Mouse (Mus musculus) thymus, postnatal 36 days (tissue): ENCODE measurements around the gene Gstt4.
"Not testable (repeated sequence)": the region's sequence is repeated elsewhere in the genome, so short reads cannot be mapped to it uniquely, and the experiment has no call there.

Source experiments
- DNase-seq, 2 experiments: peaks; one replicate each; pipeline ENCODE4 v3.0.0; 2022; ENCODE audit warnings: mixed read lengths in 2 of 2

The Gstt4 gene

DNA sequence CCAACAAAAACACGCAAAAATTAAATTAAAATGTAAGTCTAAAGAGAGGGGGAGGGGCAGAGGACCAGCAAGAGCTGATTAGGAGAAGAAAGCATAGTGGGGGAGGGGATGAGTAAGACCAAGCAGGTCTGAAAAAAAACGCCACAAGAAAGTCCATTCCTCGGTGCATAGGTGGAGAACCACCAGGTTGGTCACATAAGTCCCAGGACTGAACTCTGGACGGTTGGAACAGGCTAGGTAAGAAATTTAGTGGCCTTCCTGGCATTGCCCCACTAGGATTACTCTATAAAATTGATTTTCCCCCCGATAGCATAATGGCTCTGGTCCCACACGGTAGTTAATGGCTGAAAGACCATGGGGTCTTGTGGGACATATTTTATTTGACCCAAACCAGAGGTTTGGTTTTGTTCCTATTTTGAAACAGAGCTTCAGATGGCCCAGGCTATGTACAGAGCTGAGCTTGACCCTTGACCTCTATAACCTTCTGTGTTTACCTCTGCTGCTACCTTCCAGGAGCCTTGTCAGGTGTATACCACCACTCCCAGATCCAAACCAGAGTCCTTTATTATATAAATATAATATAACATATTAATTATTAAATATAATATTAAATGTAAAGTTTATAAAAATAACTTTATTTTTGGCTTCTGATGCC, 33.1 kb downstream of the Gstt4 start:
- no peak for DNase-seq

DNA sequence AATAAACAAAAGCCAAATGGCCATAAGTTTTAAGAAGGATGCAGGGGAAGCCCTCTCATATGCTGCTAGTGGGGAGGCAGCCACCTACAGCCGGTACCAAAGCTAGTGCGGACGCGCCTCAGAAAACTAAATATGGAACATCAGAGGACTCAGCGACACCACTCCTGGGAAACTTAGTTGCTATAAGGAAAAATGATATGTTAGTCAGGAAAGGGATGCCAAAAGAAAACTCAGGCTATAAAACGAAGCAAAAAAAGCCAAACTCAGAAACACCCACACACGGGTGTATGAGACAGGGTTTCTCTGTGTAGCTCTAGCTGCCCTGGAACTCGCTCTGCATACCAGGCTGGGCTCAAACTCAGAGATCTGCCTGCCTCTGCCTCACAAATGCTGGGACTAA, 34.1 kb downstream of the Gstt4 start:
- no peak for DNase-seq

DNA sequence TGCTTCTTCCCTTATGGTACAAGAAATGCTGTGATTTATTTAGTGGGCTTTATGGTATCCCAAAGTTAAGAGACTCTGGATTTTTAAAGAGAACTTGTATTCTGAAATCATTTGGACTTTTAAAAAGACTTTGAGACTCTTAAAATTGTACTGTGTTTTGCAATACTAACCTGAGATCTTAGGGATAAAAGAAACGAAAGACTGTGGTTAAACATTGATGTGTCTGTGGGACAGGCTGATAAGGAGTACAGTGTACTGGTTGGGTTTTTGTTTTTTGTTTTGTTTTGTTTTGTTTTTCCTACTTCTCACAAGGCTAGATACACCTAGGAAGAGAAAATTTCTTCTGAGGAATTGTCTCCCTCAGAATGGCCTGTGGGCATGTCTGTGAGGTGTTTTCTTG, 36.9 kb downstream of the Gstt4 start:
- DNase-seq: no peak

DNA sequence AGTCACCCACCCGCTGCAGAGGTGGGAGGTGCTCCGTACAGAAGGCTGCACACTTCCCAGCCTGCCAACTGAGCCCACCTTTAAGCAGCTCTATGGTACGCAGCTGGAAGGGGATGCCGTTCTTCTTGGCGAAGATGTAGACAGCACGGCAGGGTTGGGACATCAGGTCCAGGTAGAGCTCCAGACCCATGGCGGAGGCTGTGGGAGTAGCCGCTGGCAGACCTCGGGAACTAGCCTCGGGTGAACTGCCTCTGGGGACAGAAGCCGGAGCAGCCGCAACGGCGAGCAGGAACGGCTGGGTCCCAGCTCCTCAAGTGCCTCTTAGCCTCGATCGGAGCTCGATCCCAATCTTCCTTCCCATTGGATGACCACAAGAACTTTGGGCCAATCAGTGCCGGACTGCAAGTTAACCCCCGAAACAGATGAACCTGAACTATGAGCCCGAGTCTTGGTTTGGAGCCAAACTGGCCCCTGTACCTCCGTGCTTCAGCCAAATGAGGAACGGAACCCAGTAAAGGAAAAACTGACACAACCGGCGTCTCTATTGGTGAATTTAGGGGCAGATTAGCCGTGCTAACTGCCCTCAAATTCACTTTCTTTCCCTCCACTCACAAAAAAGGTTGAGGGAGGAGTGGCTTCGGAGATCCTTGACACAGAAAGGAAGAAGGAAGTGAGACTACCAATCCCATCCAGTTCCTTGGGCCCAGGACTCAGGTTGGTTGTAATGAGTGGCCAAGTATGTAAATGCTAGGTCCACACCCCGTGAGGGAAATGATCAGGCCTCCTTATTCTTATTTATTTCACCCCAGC, 41.4 kb downstream of the Gstt4 start, which contains the start of the genes Gm20441 and Gstt3:
TSS of gene Gm20441 (minus strand) at position 186 of the 810 bp plus-strand sequence.
TSS of gene Gstt3 (minus strand) at position 646 of the 810 bp plus-strand sequence.
- DNase-seq: peak; percentile 24

DNA sequence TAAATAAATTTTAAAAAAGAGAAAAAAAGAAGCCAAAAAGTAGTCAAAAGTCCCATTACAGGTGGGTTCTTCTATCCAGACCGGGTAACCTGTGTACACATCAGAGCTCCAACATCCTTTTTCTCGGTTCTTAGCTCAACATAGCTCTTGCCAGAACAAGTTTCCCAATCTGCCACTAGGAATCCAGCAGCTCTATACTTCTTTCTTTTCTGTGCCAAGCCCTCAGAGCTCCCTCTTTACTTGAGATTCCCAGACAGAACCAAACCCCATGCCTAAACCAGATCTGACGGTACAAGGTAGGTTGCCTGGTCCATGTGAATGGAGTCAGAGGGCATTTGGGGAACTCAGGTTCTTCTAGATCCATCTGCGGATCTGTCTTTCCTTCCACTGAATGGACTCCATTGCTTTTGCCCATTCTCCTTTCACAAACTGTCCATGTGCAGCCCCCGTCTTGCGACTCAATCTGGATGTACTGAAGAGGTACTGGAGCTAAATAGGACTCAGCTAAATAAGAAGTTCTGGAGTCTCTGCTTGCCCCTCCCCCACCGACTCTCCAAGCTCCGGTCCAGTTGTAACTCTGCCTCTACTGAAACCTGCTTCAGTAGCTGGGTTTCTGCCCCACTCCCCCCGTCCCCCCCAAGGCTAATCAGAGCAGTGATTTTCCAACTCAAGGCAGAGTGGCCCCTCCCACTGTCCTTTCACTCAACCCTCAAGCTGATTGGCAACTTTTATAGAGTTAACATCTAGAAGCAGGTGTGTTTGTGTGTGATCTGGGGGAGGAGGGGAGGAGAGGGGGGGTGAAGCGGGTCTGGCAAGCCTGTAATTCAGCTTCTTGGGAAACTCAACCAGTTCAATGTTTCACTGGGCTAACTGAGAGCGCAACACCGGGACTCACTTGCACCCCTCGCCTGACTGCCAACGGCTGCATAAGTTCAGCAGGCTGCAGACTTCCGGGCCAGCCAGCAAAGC, 42.9 kb downstream of the Gstt4 start:
- no peak for DNase-seq

DNA sequence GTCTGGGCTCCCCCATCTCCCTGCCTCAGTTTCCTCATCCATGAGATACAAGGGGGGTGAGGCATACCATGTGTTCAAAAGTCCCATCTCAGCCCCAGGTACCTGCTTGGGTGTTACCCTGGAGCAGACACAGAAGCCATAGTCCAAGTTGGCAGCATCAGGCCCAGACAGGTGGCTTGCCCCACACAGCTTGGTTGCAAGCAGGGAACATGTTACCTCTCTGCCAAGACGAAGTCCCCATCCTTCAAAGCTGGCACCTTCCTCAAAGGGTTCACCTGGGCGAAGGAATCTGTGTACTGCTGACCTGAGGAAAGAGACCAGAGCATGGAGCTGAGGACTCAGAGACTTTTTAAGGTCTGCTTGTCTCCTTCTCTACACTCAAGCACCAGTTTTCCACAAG, 44.5 kb downstream of the Gstt4 start:
- DNase-seq: no peak

DNA sequence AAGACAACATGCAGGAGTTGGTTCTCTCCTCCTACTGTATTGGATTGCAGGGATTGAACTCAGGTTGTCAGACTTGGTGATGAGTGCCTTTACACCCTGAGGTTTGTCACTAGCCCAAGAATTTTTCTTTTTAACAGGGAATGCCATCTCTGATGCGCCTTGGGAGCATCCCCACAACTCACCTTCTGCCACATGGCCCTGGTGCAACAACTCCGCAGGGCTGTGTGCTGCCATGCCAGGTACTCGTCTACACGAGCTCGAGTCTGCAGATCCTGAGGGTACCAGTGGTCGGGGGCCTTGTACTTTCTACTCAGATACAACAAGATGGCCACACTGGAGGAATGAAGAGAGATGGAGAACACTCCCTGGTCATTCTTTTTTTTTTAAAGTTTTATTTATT, 45.8 kb downstream of the Gstt4 start:
- no peak for DNase-seq

DNA sequence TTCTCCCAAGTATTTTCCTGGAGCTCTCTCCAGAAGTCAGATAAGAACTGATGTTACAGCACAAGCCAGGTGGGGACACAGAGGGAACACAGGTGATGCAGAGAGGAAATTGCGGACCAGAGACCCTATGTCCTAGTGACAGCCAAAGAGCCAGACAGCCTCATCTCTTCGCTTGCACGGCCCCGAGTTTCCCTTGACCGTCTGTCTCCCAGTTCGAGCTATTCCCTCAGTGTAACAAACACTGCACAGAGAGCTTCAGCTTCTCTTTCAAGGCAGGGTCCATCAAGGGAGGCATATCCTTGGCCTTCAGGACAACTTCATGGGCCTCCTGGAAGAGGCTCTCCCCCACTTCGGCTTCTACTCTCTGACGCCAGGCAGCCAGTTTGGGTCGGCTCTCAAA, 47.8 kb downstream of the Gstt4 start:
- no peak for DNase-seq

DNA sequence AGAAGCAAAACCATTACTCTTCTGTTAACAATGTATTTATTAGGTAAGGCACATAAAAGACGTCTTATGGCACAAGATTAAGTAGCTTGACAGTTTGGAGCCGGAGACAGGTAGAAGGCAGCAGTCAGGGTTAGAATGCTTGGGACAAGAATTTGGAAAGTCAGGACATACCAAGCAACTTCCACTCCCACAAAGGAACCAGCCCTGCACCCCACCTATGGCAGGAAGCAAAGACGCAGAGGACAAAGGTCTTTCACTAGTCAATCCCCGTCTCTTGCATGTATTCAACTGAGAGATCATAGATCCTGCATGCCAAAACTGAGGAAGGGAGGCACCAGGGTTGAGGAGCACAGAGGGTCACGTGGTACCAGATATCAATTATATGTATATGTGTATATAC, 48.2 kb downstream of the Gstt4 start:
- no peak for DNase-seq

DNA sequence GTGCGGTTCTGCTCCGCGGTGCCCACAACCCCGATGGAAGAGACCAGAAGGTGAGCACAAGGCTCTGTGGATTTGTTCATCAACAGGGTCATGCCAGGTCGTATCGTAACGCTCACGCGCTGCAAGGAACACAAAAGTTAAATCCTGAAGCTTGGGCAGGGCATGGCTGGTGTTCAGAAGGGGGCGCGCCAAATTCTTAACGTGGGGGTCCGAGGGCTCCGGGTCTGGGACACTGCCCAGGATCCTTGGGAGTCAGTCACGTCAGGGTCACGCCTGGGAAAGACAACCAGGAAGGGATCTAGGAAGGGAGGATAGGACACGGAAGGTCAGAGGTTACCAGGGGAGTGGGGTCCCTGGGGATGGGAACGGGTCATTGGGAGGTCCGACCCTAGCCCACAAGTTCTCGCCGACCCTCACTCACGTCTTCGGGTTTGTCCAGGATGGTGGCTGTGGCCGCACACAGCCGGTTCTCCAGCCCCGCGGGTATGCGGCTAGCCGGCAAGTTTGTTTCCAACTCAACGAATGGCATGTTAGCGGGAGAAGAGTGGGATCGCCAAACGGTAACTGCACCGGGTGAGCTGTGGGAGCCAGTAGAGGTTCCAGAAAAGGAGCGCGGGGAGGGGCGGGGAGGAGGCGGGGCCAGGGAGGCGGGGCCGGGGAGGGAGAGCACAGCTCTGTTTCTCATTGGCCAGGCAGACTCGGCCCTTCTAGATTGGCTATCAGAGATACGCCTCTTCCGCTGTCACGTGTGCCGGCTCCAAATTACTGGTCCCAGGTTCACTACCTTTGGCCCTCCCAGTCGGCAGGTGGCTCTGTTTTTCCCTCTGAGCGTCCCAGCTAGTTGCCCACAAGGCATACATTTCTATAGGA, 49.3 kb downstream of the Gstt4 start, which contains the start of gene Ddt:
TSS of gene Ddt (minus strand) at position 620 of the 870 bp plus-strand sequence.
- DNase-seq: peak; percentile 82 to 89

DNA sequence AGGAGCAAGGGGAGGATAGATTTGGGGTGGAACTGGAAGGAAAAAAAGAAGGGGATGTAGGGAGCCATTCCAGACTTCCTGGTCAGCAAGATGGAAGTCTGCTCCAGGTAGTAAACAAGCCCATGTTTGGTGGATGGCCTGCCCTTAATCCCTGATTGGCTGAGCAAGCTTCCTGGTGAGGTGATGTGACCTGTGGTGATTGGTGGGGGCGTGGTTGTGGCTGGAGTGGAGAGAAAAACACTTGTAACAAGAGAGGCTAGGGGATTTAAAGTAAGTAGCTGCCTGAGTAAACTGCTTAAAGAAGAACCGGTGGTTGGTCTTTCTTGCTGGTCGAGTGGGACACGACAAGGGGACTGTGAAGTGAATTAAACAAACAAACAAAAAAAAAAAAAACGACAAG, 54.6 kb downstream of the Gstt4 start:
- not testable (repeated sequence) for DNase-seq

DNA sequence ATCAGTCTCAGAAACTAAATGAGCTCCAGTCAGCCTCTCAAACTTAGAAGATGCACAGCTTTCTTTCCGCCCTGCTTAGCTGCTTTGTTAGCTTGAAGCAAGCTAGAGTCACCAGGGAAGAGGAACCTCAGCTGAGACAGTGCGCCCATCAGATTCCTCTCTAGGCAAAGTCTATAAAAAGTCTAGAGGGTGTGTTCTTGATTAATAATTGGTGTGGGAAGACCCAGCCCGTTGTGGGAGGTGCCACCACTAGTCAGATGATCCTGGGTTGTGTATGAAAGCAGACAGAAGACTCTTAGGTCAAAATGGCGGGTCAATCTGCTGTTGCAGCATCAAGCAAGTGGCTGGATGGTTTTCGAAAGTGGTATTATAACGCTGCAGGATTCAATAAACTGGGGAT, 55.5 kb downstream of the Gstt4 start:
- DNase-seq: no peak
